Mouse (Mus musculus): ENCODE data around the gene Ntan1. TPM values are rescaled to one million over a fixed set of nuclear protein-coding genes. Genes with fewer than 3 reads are reported as not detected.
"Not testable (repeated sequence)": the region's sequence is repeated elsewhere in the genome, so short reads cannot be mapped to it uniquely, and the experiment has no call there.

Ntan1 gene
- polyA plus RNA-seq, 1 experiment, result 60.5 TPM

DNA sequence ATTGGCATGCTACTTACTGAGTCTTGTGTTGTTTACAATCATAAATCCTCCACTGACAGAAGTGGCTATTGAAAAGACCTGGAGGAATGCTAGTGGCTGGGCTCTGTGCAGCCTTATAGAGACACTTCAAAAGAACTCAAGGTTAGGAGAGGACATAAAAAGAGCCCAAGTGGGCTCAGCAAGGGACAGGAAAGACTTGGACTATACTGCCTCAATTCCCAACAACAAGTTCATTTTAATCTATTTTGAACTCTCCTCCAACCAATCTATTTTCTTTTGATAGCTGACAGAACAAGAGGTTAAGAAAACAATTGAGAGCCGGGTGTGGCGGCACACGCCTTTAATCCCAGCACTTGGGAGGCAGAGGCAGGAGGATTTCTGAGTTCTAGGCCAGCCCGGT, 35.2 kb downstream of the Ntan1 start:
- H3K36me3 ChIP-seq (ENCODE audit: control insufficient read depth, insufficient read depth, low read length), result peaks cover 7% of the 10 kb centered on the region
- no peak for TF ChIP-seq CTCF (conservative IDR thresholded peaks at IDR 0.05; ENCODE audit: insufficient read depth, insufficient read length, low read depth, low read length)
- no peak for TF ChIP-seq POLR2A (IDR thresholded peaks at IDR 0.05; ENCODE audit: low read depth, low read length)
- WGBS, result 94% methylated on average over 4 of the region's 4 CpGs

DNA sequence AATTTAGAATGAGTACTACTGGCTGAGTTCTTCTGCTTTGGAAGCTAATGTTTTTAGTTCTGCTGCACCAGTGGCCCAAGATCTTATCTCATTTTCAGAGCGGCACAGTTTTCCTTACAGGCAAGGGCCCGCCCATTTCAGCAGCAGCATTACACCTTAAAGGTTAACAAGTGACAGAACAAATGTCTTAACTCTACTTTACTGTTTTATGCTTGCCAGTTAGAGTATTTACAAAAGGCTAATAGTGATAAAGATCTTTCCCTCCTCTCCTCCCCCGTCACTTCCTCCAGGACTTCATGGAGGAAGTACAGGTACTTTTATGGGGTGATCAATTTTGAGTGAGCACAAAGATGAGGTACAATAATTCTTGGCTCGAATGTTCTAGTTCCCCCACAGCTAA, 47.4 kb downstream of the Ntan1 start:
- H3K4me1 ChIP-seq (ENCODE audit: control insufficient read depth, insufficient read depth, low read length), result no peaks in the 10 kb centered on the region
- H3K27me3 ChIP-seq (replicated peaks; ENCODE audit: control insufficient read depth, insufficient read depth, low read length), result no peaks in the 10 kb centered on the region
- H3K4me3 ChIP-seq (ENCODE audit: insufficient read depth, low read depth, low read length), result no peak overlapping the region
- peak; percentile 9 for DNase-seq
- 46% methylated on average over 4 of the region's 4 CpGs for WGBS
- H3K27ac ChIP-seq (ENCODE audit: insufficient read depth, low read depth, low read length), result no peak overlapping the region
- TF ChIP-seq CTCF (conservative IDR thresholded peaks at IDR 0.05; ENCODE audit: insufficient read depth, insufficient read length, low read depth, low read length) (no peak), POLR2A (IDR thresholded peaks at IDR 0.05; ENCODE audit: low read depth, low read length) (no peak)
- peaks cover 4% of the 10 kb centered on the region for H3K36me3 ChIP-seq (ENCODE audit: control insufficient read depth, insufficient read depth, low read length)

More for the DNA sequence above, 35.2 kb downstream of the Ntan1 start:
- Histone ChIP-seq H3K4me3 (ENCODE audit: insufficient read depth, low read depth, low read length) (no peak overlapping the region), H3K4me1 (ENCODE audit: control insufficient read depth, insufficient read depth, low read length) (no peaks in the 10 kb centered on the region), H3K27me3 (replicated peaks; ENCODE audit: control insufficient read depth, insufficient read depth, low read length) (no peaks in the 10 kb centered on the region), H3K27ac (ENCODE audit: insufficient read depth, low read depth, low read length) (no peak overlapping the region)
- no peak for DNase-seq

DNA sequence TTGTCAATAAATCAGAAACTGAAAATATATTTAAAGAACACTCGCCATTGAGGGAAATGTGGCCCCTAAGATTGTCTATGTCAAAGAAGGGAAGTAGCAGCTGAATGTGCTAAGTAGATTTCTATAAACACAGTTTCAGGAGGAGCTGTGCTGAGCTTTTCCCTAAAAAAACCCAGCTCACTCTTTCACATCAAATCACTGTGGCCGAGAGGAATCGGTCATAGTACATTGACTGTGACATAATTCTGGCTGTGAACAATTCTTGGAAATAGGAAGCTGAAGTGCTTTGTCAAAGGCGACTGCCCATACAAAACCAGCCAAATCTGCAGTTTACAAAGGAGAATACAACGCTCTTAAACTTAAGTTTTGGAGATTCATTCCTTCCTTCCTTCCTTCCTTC, 48.0 kb downstream of the Ntan1 start:
- Histone ChIP-seq H3K4me3 (ENCODE audit: insufficient read depth, low read depth, low read length) (no peak overlapping the region), H3K27ac (ENCODE audit: insufficient read depth, low read depth, low read length) (peak overlapping the region; percentile 16; the same call in 1 of the 2 replicates), H3K4me1 (ENCODE audit: control insufficient read depth, insufficient read depth, low read length) (no peaks in the 10 kb centered on the region), H3K27me3 (replicated peaks; ENCODE audit: control insufficient read depth, insufficient read depth, low read length) (no peaks in the 10 kb centered on the region), H3K36me3 (ENCODE audit: control insufficient read depth, insufficient read depth, low read length) (peaks cover 5% of the 10 kb centered on the region)
- peak; percentile 25 for DNase-seq
- 46% methylated on average over 5 of the region's 5 CpGs for WGBS
- TF ChIP-seq POLR2A (IDR thresholded peaks at IDR 0.05; ENCODE audit: low read depth, low read length), result no peak
- TF ChIP-seq CTCF (conservative IDR thresholded peaks at IDR 0.05; ENCODE audit: insufficient read depth, insufficient read length, low read depth, low read length), result no peak

DNA sequence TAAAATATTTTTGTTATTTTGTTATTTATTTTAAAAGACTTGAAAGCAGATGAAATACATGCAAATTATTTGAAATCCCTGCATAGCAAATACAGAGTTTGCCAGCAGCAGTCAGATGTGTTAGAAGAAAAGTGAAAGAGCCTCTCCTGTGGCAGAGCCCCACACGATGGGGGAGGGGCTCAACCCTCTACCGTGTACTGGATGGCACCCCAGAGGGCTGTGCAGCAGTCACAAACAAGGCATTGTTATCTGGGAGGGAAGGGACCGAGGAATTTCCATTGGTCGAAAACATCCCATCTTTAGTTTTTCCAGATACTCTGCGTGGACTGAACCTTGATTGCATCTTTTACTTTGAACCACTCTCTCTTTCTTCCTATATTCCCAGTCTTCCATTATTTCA, 48.8 kb downstream of the Ntan1 start:
- H3K27me3 ChIP-seq (replicated peaks; ENCODE audit: control insufficient read depth, insufficient read depth, low read length); H3K4me3 ChIP-seq (ENCODE audit: insufficient read depth, low read depth, low read length); H3K36me3 ChIP-seq (ENCODE audit: control insufficient read depth, insufficient read depth, low read length); H3K4me1 ChIP-seq (ENCODE audit: control insufficient read depth, insufficient read depth, low read length); H3K27ac ChIP-seq (ENCODE audit: insufficient read depth, low read depth, low read length); DNase-seq: not testable (repeated sequence)
- WGBS, result 64% methylated on average over 5 of the region's 5 CpGs

DNA sequence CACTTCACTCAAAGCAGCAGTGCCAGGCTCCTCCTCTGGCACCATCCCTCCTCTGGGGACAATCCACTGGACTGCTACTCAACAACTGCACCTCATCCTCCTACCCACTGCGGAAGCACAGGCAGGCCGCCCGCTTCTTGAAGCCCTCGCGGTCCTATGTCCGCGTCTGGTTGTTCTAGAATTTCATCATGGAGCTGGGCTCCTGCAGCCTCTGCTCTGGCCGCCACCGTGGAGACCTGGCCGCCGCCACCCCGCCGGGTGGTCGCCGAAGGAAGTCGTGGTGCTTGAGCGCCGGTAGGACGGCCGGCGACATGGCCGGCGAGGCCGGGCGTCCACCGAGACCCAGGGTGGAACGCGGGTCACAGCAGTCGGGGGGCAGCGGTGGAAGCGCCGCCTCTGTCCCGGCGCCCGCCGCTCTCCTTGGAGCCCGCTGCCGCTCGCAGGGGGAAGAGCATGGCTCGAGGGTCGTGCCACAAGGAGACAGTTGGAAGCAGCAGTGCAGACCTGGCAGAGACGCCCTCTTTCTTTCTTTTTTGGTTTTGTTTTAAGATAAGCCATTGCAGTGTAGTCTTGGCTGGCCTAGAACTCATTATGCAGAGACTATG, 49.4 kb downstream of the Ntan1 start:
- DNase-seq, result no peak
- Histone ChIP-seq H3K4me1 (ENCODE audit: control insufficient read depth, insufficient read depth, low read length) (no peaks in the 10 kb centered on the region), H3K4me3 (ENCODE audit: insufficient read depth, low read depth, low read length) (no peak overlapping the region), H3K36me3 (ENCODE audit: control insufficient read depth, insufficient read depth, low read length) (peaks cover 8% of the 10 kb centered on the region), H3K27me3 (replicated peaks; ENCODE audit: control insufficient read depth, insufficient read depth, low read length) (no peaks in the 10 kb centered on the region), H3K27ac (ENCODE audit: insufficient read depth, low read depth, low read length) (no peak overlapping the region)
- no peak for TF ChIP-seq POLR2A (IDR thresholded peaks at IDR 0.05; ENCODE audit: low read depth, low read length)
- no peak for TF ChIP-seq CTCF (conservative IDR thresholded peaks at IDR 0.05; ENCODE audit: insufficient read depth, insufficient read length, low read depth, low read length)
- WGBS, result 65% methylated on average over 42 of the region's 42 CpGs

DNA sequence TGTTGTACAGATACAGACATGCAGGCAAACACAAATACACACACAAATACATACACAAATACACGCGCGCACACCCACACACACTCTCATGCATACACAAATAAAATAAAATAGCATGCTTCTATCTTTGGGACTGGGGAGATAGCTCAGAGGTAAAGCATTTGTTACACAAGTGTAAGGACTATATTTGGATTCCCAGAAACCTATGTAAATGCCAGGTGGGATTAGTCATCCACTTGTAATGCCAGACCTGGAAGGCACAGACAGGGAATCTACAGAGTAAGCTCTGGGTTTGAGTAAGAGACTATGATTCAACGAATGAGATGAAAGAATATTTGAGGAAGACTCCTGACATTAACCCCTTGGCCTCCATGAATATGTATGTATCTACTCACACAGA, 56.8 kb downstream of the Ntan1 start:
- Histone ChIP-seq H3K36me3 (ENCODE audit: control insufficient read depth, insufficient read depth, low read length) (peaks cover 12% of the 10 kb centered on the region), H3K4me1 (ENCODE audit: control insufficient read depth, insufficient read depth, low read length) (no peaks in the 10 kb centered on the region), H3K4me3 (ENCODE audit: insufficient read depth, low read depth, low read length) (no peak overlapping the region), H3K27me3 (replicated peaks; ENCODE audit: control insufficient read depth, insufficient read depth, low read length) (no peaks in the 10 kb centered on the region), H3K27ac (ENCODE audit: insufficient read depth, low read depth, low read length) (no peak overlapping the region)
- DNase-seq, result no peak
- 93% methylated on average over 4 of the region's 4 CpGs for WGBS
- TF ChIP-seq CTCF (conservative IDR thresholded peaks at IDR 0.05; ENCODE audit: insufficient read depth, insufficient read length, low read depth, low read length) (no peak), POLR2A (IDR thresholded peaks at IDR 0.05; ENCODE audit: low read depth, low read length) (no peak)

DNA sequence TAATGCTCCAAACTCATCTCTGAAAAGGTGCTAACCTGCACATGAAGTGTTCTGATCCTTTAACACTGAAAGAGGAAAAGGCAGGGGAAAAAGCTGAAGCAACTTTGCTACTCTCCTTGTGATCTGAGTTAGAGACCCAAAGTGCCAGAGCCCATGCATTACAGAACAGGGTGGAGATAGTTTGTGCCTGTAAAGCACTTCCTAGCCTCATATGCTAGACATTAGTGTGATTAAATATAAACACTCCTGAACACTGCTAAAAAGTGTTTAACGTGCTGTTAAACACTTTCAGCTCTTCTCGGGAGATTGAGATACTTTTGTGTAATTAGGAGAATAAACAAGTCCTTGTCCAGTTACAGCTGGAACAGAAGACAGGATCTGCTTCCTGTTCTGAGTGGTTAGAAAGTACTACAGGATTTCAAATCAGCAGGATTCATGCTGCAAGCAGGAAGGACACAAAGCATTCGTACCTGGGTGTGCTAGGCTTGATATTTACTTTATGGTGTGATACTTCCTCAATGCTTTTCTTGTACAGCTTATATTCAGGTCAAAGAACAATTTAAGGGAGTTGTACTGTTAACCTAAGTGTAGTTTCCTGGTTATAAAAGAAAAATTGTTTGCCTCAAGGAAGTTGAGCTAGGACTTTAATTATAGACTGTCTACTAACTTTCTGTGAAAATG, 64.6 kb downstream of the Ntan1 start:
- H3K27me3 ChIP-seq (replicated peaks; ENCODE audit: control insufficient read depth, insufficient read depth, low read length), result no peaks in the 10 kb centered on the region
- no peak overlapping the region for H3K27ac ChIP-seq (ENCODE audit: insufficient read depth, low read depth, low read length)
- no peak for DNase-seq
- WGBS, result 32% methylated on average over 3 of the region's 3 CpGs
- peaks cover 4% of the 10 kb centered on the region for H3K36me3 ChIP-seq (ENCODE audit: control insufficient read depth, insufficient read depth, low read length)
- no peak for TF ChIP-seq CTCF (conservative IDR thresholded peaks at IDR 0.05; ENCODE audit: insufficient read depth, insufficient read length, low read depth, low read length)
- TF ChIP-seq POLR2A (IDR thresholded peaks at IDR 0.05; ENCODE audit: low read depth, low read length), result no peak
- no peak overlapping the region for H3K4me3 ChIP-seq (ENCODE audit: insufficient read depth, low read depth, low read length)
- H3K4me1 ChIP-seq (ENCODE audit: control insufficient read depth, insufficient read depth, low read length), result no peaks in the 10 kb centered on the region

Other genes with a start within 250 kb of the Ntan1 start
- 12.3 and 15.1 TPM in 2 replicates for gene Parn, start 150.7 kb upstream of the Ntan1 start, polyA plus RNA-seq (2012; rRNA removed)
- 30.2 and 31.2 TPM in 2 replicates for gene Bfar, start 147.0 kb upstream of the Ntan1 start, polyA plus RNA-seq (2012; rRNA removed)
- gene 3110001I22Rik, start 146.9 kb upstream of the Ntan1 start, polyA plus RNA-seq (2012; rRNA removed), result 0.83 and 0.92 TPM in 2 replicates
- 0.10 and 0.58 TPM in 2 replicates for gene Pla2g10, start 87.9 kb upstream of the Ntan1 start, polyA plus RNA-seq (2012; rRNA removed)
- gene Rrn3, start 38.1 kb upstream of the Ntan1 start, polyA plus RNA-seq (2012; rRNA removed), result 9.2 and 11.0 TPM in 2 replicates
- gene Pdxdc1, start 84.3 kb downstream of the Ntan1 start, polyA plus RNA-seq (2012; rRNA removed), result 77.3 and 85.4 TPM in 2 replicates
- 363 and 893 TPM in 2 replicates for gene Mpv17l, start 84.3 kb downstream of the Ntan1 start, polyA plus RNA-seq (2012; rRNA removed)
- 0.37 and 0.41 TPM in 2 replicates for gene 2900011O08Rik, start 167.8 kb downstream of the Ntan1 start, polyA plus RNA-seq (2012; rRNA removed)
- 0.09 and 0.20 TPM in 2 replicates for gene Ifitm7, start 168.0 kb downstream of the Ntan1 start, polyA plus RNA-seq (2012; rRNA removed)

Data from kidney, adult 2 months (tissue).